Mouse (Mus musculus) stomach, postnatal 0 days (tissue): ENCODE measurements around the gene Lrrc8d.

Experiments used
- CTCF ChIP-seq: IDR thresholded peaks from 2 replicates; pipeline ENCODE4 v1.5.1; 2016; ENCODE audit warnings: antibody characterized with exemption, low read depth, mild to moderate bottlenecking, moderate library complexity
- EP300 ChIP-seq: optimal IDR thresholded peaks from 2 replicates; pipeline ENCODE3; 2016; ENCODE audit warnings: antibody characterized with exemption

DNA sequence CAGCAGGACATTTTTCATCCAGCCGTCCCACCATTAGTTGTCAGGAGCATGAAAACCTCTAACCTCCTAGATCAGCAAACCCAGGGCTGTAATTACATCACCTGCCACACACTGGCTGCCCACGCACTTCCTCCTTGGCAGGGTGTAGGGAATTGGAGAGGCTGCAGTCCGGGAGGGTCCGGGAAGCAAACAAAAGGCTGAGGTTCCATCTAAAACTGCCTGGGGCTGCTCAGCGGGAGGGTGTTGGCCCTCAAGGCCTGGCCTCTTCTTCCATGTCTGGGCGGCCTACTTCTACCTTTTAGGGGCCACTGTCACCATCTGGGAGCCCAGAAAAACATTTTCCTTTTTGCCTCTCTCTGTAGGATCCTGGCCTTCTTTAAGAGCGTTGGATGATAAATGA, 1.1 kb upstream of the Lrrc8d start:
- no peak for TF ChIP-seq CTCF
- TF ChIP-seq EP300, result no peak
